Mouse (Mus musculus): Measurements from ENCODE around the gene Lix1. TPM values are rescaled to one million over a fixed set of nuclear protein-coding genes. Genes with fewer than 3 reads are reported as not detected.

The Lix1 gene
- polyA plus RNA-seq, 1 experiment = 0.52 TPM

DNA sequence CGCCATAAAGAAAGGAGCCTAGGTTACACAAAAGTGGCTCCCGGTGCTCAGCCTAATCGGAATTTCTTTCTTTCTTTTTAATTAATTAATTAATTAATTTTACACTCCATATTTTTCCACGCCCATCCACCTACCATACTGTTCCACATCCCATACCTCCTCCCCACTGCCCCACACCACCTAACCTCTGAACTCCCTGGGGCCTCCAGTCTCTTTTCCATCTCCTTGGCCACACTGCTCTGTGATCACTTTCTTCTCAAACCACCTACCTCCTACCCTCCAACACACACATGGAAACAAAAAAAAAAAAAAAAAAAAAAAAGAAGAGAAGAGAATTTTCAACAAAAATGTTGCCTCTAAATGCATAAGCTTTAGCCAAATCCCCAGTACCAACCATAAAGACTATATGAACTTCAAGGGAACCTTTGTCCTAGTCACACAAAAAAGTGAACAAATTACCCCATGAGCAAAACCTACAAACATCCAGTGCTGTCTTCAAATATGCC is 22.9 kb downstream of the Lix1 start:
- Histone ChIP-seq H3K4me1 (ENCODE audit: control insufficient read depth, insufficient read depth, low read length) (no peaks in the 10 kb centered on the region), H3K4me3 (replicated peaks; ENCODE audit: control insufficient read depth, low read depth, low read length) (no peak overlapping the region), H3K27ac (ENCODE audit: control insufficient read depth, insufficient read depth, low read depth, low read length, poor library complexity) (no peak overlapping the region)
- 75% methylated on average over 4 of the region's 4 CpGs for WGBS
- TF ChIP-seq CTCF (IDR thresholded peaks at IDR 0.05; ENCODE audit: control insufficient read depth, insufficient read depth, low read length) (no peak), POLR2A (IDR thresholded peaks at IDR 0.05; ENCODE audit: borderline replicate concordance, control insufficient read depth, low read depth, low read length) (no peak)

DNA sequence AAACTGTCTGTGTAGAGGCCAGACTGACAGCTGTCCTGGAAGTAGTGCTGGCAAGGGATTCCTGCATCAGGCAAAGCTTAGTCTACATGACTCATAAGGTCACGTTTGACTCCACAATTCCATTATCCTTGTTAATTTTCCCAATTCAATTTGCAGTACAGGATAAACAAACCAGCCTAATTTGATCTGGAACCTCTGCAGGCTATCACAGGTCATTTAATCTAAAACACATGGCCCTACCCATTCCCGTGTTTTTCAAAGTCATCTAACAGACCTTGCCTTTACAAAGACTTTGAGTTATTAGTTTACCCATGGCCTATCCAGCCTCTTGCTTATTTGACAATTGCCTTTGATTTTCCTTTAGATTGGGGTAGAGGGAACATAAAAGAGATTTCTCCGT is 23.4 kb downstream of the Lix1 start:
- no peak for TF ChIP-seq CTCF (IDR thresholded peaks at IDR 0.05; ENCODE audit: control insufficient read depth, insufficient read depth, low read length)
- TF ChIP-seq POLR2A (IDR thresholded peaks at IDR 0.05; ENCODE audit: borderline replicate concordance, control insufficient read depth, low read depth, low read length) = no peak
- WGBS = 75% methylated on average over 3 of the region's 3 CpGs
- H3K27ac ChIP-seq (ENCODE audit: control insufficient read depth, insufficient read depth, low read depth, low read length, poor library complexity) = no peak overlapping the region

GRCm38 (mm10) chr17:17428888-17429287 is 26.4 kb downstream of the Lix1 start:
- TF ChIP-seq CTCF (IDR thresholded peaks at IDR 0.05; ENCODE audit: control insufficient read depth, insufficient read depth, low read length) (no peak), POLR2A (IDR thresholded peaks at IDR 0.05; ENCODE audit: borderline replicate concordance, control insufficient read depth, low read depth, low read length) (no peak)
- WGBS = 76% methylated on average over 2 of the region's 2 CpGs
- no peaks in the 10 kb centered on the region for H3K4me1 ChIP-seq (ENCODE audit: control insufficient read depth, insufficient read depth, low read length)
- H3K4me3 ChIP-seq (replicated peaks; ENCODE audit: control insufficient read depth, low read depth, low read length) = no peak overlapping the region
- no peak overlapping the region for H3K27ac ChIP-seq (ENCODE audit: control insufficient read depth, insufficient read depth, low read depth, low read length, poor library complexity)

More for the DNA sequence above, 23.4 kb downstream of the Lix1 start:
- H3K4me3 ChIP-seq (replicated peaks; ENCODE audit: control insufficient read depth, low read depth, low read length) = no peak overlapping the region
- no peaks in the 10 kb centered on the region for H3K4me1 ChIP-seq (ENCODE audit: control insufficient read depth, insufficient read depth, low read length)

DNA sequence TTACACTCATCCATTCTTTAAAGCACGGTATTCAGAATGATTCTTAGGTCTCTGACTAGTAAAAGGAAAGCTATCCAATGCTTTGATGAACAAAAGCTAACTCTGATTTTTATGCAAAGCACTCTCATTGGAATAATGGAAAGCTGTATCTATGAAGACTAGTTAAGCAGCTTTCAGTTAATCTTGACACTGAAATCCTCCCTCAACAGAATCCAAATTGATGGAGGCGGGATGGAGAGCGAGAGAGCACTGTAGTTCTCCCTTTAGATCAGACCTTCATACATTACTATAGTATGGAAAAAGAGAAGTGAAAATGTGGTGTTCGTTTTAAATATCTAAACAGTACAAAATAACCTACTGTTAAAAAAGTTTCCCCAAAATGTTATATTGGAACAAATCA is 31.2 kb downstream of the Lix1 start:
- no peaks in the 10 kb centered on the region for H3K4me1 ChIP-seq (ENCODE audit: control insufficient read depth, insufficient read depth, low read length)
- no peak overlapping the region for H3K27ac ChIP-seq (ENCODE audit: control insufficient read depth, insufficient read depth, low read depth, low read length, poor library complexity)
- 59% methylated on average over 4 of the region's 4 CpGs for WGBS
- H3K4me3 ChIP-seq (replicated peaks; ENCODE audit: control insufficient read depth, low read depth, low read length) = no peak overlapping the region
- no peak for TF ChIP-seq POLR2A (IDR thresholded peaks at IDR 0.05; ENCODE audit: borderline replicate concordance, control insufficient read depth, low read depth, low read length)
- no peak for TF ChIP-seq CTCF (IDR thresholded peaks at IDR 0.05; ENCODE audit: control insufficient read depth, insufficient read depth, low read length)

- TF ChIP-seq POLR2A (IDR thresholded peaks at IDR 0.05; ENCODE audit: borderline replicate concordance, control insufficient read depth, low read depth, low read length) (no peak), CTCF (IDR thresholded peaks at IDR 0.05; ENCODE audit: control insufficient read depth, insufficient read depth, low read length) (no peak)
- Histone ChIP-seq H3K4me1 (ENCODE audit: control insufficient read depth, insufficient read depth, low read length) (no peaks in the 10 kb centered on the region), H3K4me3 (replicated peaks; ENCODE audit: control insufficient read depth, low read depth, low read length) (no peak overlapping the region)
Measured at GRCm38 (mm10) chr17:17438576-17439191, 36.2 kb downstream of the Lix1 start.

DNA sequence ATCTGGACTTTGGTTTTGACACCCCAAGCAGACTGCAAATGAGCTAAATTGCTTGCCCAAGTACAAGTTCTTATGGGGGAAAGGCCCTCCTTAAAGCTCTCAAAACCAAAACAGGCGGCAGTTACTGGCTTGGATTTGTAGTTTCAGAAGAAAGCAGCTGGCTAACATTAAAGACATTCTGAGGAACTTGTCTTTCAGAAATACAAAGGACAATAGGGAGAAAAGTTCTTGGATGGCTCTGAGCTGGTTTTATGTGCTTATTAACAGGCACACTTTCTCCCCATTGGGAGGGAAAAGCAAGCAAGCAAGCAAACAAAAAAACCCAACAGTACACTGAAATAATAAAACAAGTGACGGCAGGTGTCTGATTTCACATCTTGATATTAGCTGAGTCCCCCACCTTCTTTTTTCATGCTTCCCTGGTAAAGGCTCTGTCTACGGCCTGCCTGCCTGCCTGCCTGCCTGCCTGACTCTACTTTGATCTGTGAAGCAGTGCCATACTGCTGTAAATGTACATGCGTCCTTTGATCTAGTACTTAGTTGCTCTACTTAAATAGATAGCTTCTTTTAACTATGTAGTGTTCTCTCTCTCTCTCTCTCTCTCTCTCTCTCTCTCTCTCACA is 39.5 kb downstream of the Lix1 start:
- no peak overlapping the region for H3K27ac ChIP-seq (ENCODE audit: control insufficient read depth, insufficient read depth, low read depth, low read length, poor library complexity)
- WGBS = 71% methylated on average over 4 of the region's 4 CpGs
- no peak overlapping the region for H3K4me3 ChIP-seq (replicated peaks; ENCODE audit: control insufficient read depth, low read depth, low read length)
- TF ChIP-seq CTCF (IDR thresholded peaks at IDR 0.05; ENCODE audit: control insufficient read depth, insufficient read depth, low read length) (no peak), POLR2A (IDR thresholded peaks at IDR 0.05; ENCODE audit: borderline replicate concordance, control insufficient read depth, low read depth, low read length) (no peak)
- no peaks in the 10 kb centered on the region for H3K4me1 ChIP-seq (ENCODE audit: control insufficient read depth, insufficient read depth, low read length)

More at GRCm38 (mm10) chr17:17438576-17439191, 36.2 kb downstream of the Lix1 start:
- no peak overlapping the region for H3K27ac ChIP-seq (ENCODE audit: control insufficient read depth, insufficient read depth, low read depth, low read length, poor library complexity)

DNA sequence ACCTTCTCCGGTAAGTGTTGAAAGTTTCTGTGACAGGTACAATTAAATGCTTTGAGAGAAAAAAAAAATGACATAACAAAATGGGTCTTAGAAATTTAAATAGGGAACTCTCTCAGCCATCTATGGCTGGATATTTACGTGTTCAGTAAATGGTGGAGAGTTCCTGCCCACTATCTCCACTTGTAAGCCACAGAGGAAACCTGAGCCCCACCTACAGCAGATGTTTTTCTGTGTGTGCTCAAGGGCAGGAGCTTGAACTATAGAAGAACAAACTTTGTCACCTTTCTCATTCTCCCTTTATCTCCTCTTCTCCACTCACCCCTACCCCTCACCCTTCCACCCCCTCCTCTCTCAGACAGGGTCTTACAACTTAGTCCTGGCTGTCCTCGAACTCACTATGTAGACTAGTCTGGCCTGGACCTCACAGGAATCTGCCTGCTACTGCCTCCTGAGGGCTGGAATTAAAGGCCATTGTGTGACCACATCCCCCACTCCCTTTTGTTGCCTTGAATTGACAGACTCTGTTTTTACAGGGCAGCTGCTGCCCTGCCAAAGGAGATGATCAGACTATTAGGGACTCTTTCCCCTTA is 41.9 kb downstream of the Lix1 start:
- Histone ChIP-seq H3K27ac (ENCODE audit: control insufficient read depth, insufficient read depth, low read depth, low read length, poor library complexity) (no peak overlapping the region), H3K4me1 (ENCODE audit: control insufficient read depth, insufficient read depth, low read length) (no peaks in the 10 kb centered on the region), H3K4me3 (replicated peaks; ENCODE audit: control insufficient read depth, low read depth, low read length) (no peak overlapping the region)
- 47% methylated on average over 3 of the region's 3 CpGs for WGBS
- TF ChIP-seq CTCF (IDR thresholded peaks at IDR 0.05; ENCODE audit: control insufficient read depth, insufficient read depth, low read length) = no peak
- no peak for TF ChIP-seq POLR2A (IDR thresholded peaks at IDR 0.05; ENCODE audit: borderline replicate concordance, control insufficient read depth, low read depth, low read length)

GRCm38 (mm10) chr17:17446683-17447082 is 44.2 kb downstream of the Lix1 start:
- no peak overlapping the region for H3K4me3 ChIP-seq (replicated peaks; ENCODE audit: control insufficient read depth, low read depth, low read length)
- WGBS = 79% methylated on average over 3 of the region's 3 CpGs
- no peak for TF ChIP-seq POLR2A (IDR thresholded peaks at IDR 0.05; ENCODE audit: borderline replicate concordance, control insufficient read depth, low read depth, low read length)
- no peak for TF ChIP-seq CTCF (IDR thresholded peaks at IDR 0.05; ENCODE audit: control insufficient read depth, insufficient read depth, low read length)
- H3K4me1 ChIP-seq (ENCODE audit: control insufficient read depth, insufficient read depth, low read length) = no peaks in the 10 kb centered on the region
- no peak overlapping the region for H3K27ac ChIP-seq (ENCODE audit: control insufficient read depth, insufficient read depth, low read depth, low read length, poor library complexity)
